Mouse (Mus musculus): ENCODE data around the gene Cryab.

The Cryab gene

GRCm38 (mm10) chr9:50751323-50751722, at the start of gene Cryab:
Cryab (plus strand) TSS chr9:50751325.
- no peak for DNase-seq

- no peak for DNase-seq
Observed at GRCm38 (mm10) chr9:50704907-50705306, 46.2 kb upstream of the Cryab start.

GRCm38 (mm10) chr9:50709108-50709507, 42.0 kb upstream of the Cryab start:
- no peak for DNase-seq

GRCm38 (mm10) chr9:50711337-50711736, 39.8 kb upstream of the Cryab start:
- no peak for DNase-seq

GRCm38 (mm10) chr9:50714188-50714587, 36.9 kb upstream of the Cryab start:
- no peak for DNase-seq

GRCm38 (mm10) chr9:50718878-50719277, 32.2 kb upstream of the Cryab start:
- no peak for DNase-seq

GRCm38 (mm10) chr9:50721061-50721460, 30.1 kb upstream of the Cryab start:
- DNase-seq = no peak

GRCm38 (mm10) chr9:50722451-50722911, 28.6 kb upstream of the Cryab start:
- no peak for DNase-seq

- peak; percentile 33 for DNase-seq
Observed at GRCm38 (mm10) chr9:50723406-50723805, 27.7 kb upstream of the Cryab start.

GRCm38 (mm10) chr9:50724147-50724546, 27.0 kb upstream of the Cryab start:
- no peak for DNase-seq

GRCm38 (mm10) chr9:50724661-50725330, 26.3 kb upstream of the Cryab start:
- DNase-seq = no peak

- peak; percentile 27 for DNase-seq
Observed at GRCm38 (mm10) chr9:50725921-50726590, 25.1 kb upstream of the Cryab start.

- no peak for DNase-seq
Observed at GRCm38 (mm10) chr9:50727171-50727924, 23.8 kb upstream of the Cryab start.

- peak; percentile 59 for DNase-seq
Observed at GRCm38 (mm10) chr9:50727925-50728651, 23.0 kb upstream of the Cryab start.

- DNase-seq = peak; percentile 38
Observed at GRCm38 (mm10) chr9:50729600-50729999, 21.5 kb upstream of the Cryab start.

- no peak for DNase-seq
Observed at GRCm38 (mm10) chr9:50732560-50732959, 18.6 kb upstream of the Cryab start.

GRCm38 (mm10) chr9:50734989-50735388, 16.1 kb upstream of the Cryab start:
- no peak for DNase-seq

GRCm38 (mm10) chr9:50738914-50739870, 11.9 kb upstream of the Cryab start, which contains the start of gene Dixdc1:
Dixdc1 (minus strand) TSS chr9:50739517.
- DNase-seq = peak; percentile 95

- DNase-seq = no peak
Observed at GRCm38 (mm10) chr9:50740867-50741784, 10.0 kb upstream of the Cryab start.

- no peak for DNase-seq
Observed at GRCm38 (mm10) chr9:50742261-50742660, 8.9 kb upstream of the Cryab start.

GRCm38 (mm10) chr9:50742744-50743143, 8.4 kb upstream of the Cryab start:
- no peak for DNase-seq

All from kidney, adult 11 months (tissue).